Mouse (Mus musculus) heart, embryonic 11.5 days (tissue): ENCODE results near the gene 2610002M06Rik. TPM values are rescaled to one million over a fixed set of nuclear protein-coding genes. Genes with fewer than 3 reads are reported as not detected.

Experiments used
- ATAC-seq: fragments of 200-750 bp; cut with Nextera tagmentation; replicated peaks from 2 replicates; pipeline ENCODE4 v1.8.0; 2017; ENCODE audit warnings: moderate library complexity; ENCODE audit not compliant: insufficient number of reproducible peaks, low FRiP score, low TSS enrichment
- H3K27ac ChIP-seq: fragments of 300-500 bp; sonication (generic); 2 replicates; pipeline ENCODE4 v1.5.1; 2014; ENCODE audit warnings: mild to moderate bottlenecking, low read depth, low read length
- H3K27me3 ChIP-seq: fragments of 300-500 bp; sonication (generic); 2 replicates; pipeline ENCODE4 v1.6.1; 2014; ENCODE audit warnings: mild to moderate bottlenecking, low read length, mixed read lengths; ENCODE audit not compliant: control insufficient read depth, insufficient read depth
- H3K36me3 ChIP-seq: fragments of 300-500 bp; sonication (generic); 2 replicates; pipeline ENCODE4 v1.6.1; 2014; ENCODE audit warnings: mild to moderate bottlenecking, low read length, moderate library complexity, mixed read lengths; ENCODE audit not compliant: control insufficient read depth, insufficient read depth
- H3K4me1 ChIP-seq: fragments of 300-500 bp; sonication (generic); 2 replicates; pipeline ENCODE4 v1.6.1; 2014; ENCODE audit warnings: low read length; ENCODE audit not compliant: control insufficient read depth, insufficient read depth
- H3K4me2 ChIP-seq: fragments of 300-500 bp; sonication (generic); 2 replicates; pipeline ENCODE4 v1.6.1; 2014; ENCODE audit warnings: mild to moderate bottlenecking, moderate library complexity
- H3K4me3 ChIP-seq: fragments of 300-500 bp; sonication (generic); 2 replicates; pipeline ENCODE4 v1.5.1; 2014; ENCODE audit warnings: low read depth, low read length
- H3K9ac ChIP-seq: fragments of 300-500 bp; sonication (generic); 2 replicates; pipeline ENCODE4 v1.6.1; 2014; ENCODE audit warnings: mild to moderate bottlenecking, low read depth, low read length, moderate library complexity
- H3K9me3 ChIP-seq: fragments of 300-500 bp; sonication (generic); replicated peaks from 2 replicates; pipeline ENCODE4 v1.6.1; 2016; ENCODE audit warnings: low read length; ENCODE audit not compliant: control insufficient read depth
- WGBS: fragments of 180-500 bp; shearing (Covaris S2); extraction: QIAGEN DNeasy Blood & Tissue Kit; methylation state at CpG from one replicate; pipeline ENCODE4 v1.1.7; 2014; ENCODE audit not compliant: insufficient replicate concordance; 5-methylcytosine and 5-hydroxymethylcytosine counted together
- polyA plus RNA-seq: library from polyadenylated mRNA; unstranded; fragments of >200 nt; fragmentation: Nextera tagmentation; extraction: Ambion mirVana; gene quantifications from 2 replicates; pipeline ENCODE4 v1.2.1, GENCODE M21; 2014

Gene 2610002M06Rik
- polyA plus RNA-seq = 14.3 and 14.6 TPM in 2 replicates

DNA sequence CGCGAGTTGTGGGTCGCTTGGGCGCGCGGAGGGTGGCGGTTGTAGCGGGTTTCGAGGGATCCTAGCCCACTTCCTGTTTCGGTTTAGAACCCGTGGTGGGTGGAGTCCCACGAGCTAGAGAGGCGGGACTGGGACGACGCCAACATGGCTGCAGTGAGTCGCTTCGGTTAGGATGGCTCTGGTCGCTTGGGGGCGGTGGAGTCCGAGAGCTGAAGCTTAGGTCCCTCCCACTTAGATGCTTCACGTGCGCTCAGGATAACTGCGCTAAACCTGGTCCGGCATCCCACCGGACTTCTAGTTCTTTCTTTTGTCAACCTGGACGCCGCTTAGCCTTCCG, at the start of gene 2610002M06Rik:
TSS of gene 2610002M06Rik (minus strand) at position 117 of the 337 bp plus-strand sequence.
- no peaks in the 10 kb centered on the region for H3K9me3 ChIP-seq
- H3K36me3 ChIP-seq = no peaks in the 10 kb centered on the region
- H3K4me2 ChIP-seq = peak within 1 kb of the TSS; percentile 64
- peak; percentile 99 for ATAC-seq
- 20% methylated on average over 24 of the region's 28 CpGs for WGBS
- peak within 1 kb of the TSS; percentile 57 for H3K4me3 ChIP-seq
- peak within 1 kb of the TSS; percentile 76 for H3K27ac ChIP-seq
- H3K4me1 ChIP-seq = no peaks in the 10 kb centered on the region
- H3K9ac ChIP-seq = peak within 1 kb of the TSS; percentile 75
- no peaks in the 10 kb centered on the region for H3K27me3 ChIP-seq

- no peaks in the 10 kb centered on the region for H3K27me3 ChIP-seq
- no peaks in the 10 kb centered on the region for H3K9me3 ChIP-seq
- no peak overlapping the region for H3K4me2 ChIP-seq
- H3K4me1 ChIP-seq = no peaks in the 10 kb centered on the region
- no peaks in the 10 kb centered on the region for H3K36me3 ChIP-seq
- 24% methylated on average over 4 of the region's 4 CpGs for WGBS
- no peak for ATAC-seq
- no peak overlapping the region for H3K27ac ChIP-seq
- H3K4me3 ChIP-seq = no peak overlapping the region
- H3K9ac ChIP-seq = no peak overlapping the region
Observed at GRCm38 (mm10) chrX:107858165-107858564, 42.0 kb upstream of the 2610002M06Rik start.

GRCm38 (mm10) chrX:107816726-107817125, 592 bp upstream of the 2610002M06Rik start:
- H3K36me3 ChIP-seq = no peaks in the 10 kb centered on the region
- no peak for ATAC-seq
- H3K9me3 ChIP-seq = no peaks in the 10 kb centered on the region
- 81% methylated on average over 6 of the region's 6 CpGs for WGBS
- no peaks in the 10 kb centered on the region for H3K27me3 ChIP-seq
- H3K9ac ChIP-seq = no peak overlapping the region
- peak overlapping the region; percentile 52 for H3K4me2 ChIP-seq
- H3K27ac ChIP-seq = no peak overlapping the region
- peak overlapping the region; percentile 57 for H3K4me3 ChIP-seq
- H3K4me1 ChIP-seq = no peaks in the 10 kb centered on the region

DNA sequence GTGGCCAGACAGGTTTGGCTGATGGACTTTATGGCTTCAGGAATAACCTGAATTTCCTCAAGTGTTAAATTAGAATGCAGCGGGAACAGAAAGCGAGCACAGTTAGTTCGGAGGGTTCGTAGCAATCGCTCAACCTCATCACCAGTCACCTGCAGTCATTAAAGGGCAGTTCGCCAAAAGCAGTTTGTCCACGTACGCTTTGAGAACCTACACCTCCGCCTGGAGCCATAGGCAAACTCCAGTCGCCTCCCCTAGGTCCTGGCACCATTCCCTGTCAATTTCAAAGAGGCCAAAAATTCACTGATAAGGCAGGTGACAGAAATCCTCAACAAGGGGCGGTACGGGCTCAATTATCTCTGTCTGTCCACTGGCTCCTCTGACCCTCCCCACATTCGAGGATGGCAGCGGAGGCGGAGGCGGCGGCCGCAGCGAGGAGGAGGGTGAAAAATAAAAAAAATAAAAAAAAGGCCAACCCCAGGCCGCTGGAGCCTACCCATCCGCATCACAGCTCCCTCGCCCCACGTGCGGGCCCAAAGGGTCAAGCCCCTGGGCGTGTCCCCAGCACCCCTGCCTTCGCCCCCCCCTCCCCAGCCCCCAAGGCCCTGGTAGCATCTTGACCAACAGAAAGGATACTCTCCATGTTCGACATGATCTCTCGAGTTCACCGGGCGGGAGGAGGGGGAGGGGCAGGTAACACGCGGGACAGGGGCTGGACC, 474 bp downstream of the 2610002M06Rik start:
- Histone ChIP-seq H3K27me3 (no peaks in the 10 kb centered on the region), H3K4me1 (no peaks in the 10 kb centered on the region), H3K4me3 (peak overlapping the region; percentile 57), H3K27ac (peak overlapping the region; percentile 76), H3K9me3 (no peaks in the 10 kb centered on the region), H3K4me2 (peak overlapping the region; percentile 64), H3K9ac (peak overlapping the region; percentile 75), H3K36me3 (no peaks in the 10 kb centered on the region)
- peak; percentile 75 for ATAC-seq
- WGBS = 20% methylated on average over 30 of the region's 32 CpGs

DNA sequence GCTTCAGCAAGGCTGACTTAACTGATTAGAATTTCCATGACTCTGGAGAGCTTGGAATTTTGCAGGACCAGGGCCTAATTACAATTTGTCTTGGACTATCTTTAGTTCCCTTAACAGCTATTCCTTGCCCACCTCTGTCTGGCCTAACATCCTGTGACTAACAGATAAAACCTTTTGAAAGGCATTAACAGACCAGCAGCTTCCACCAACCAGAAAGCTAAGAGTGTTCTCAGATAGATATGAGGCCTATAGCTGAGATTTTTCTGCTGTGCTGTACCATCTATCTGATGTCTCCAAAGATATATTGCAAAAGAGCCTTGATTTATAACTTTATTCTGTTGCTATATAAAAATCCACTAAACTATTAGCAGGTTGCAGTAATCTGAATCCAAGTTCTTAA, 4.0 kb downstream of the 2610002M06Rik start:
- no peak overlapping the region for H3K4me2 ChIP-seq
- no peak overlapping the region for H3K4me3 ChIP-seq
- H3K36me3 ChIP-seq = no peaks in the 10 kb centered on the region
- H3K9ac ChIP-seq = no peak overlapping the region
- no peaks in the 10 kb centered on the region for H3K4me1 ChIP-seq
- no peak overlapping the region for H3K27ac ChIP-seq
- no peaks in the 10 kb centered on the region for H3K9me3 ChIP-seq
- no peaks in the 10 kb centered on the region for H3K27me3 ChIP-seq
- no peak for ATAC-seq

GRCm38 (mm10) chrX:107796919-107797318, 19.2 kb downstream of the 2610002M06Rik start:
- H3K9ac ChIP-seq = no peak overlapping the region
- no peak overlapping the region for H3K4me3 ChIP-seq
- H3K9me3 ChIP-seq = no peaks in the 10 kb centered on the region
- H3K27ac ChIP-seq = no peak overlapping the region
- ATAC-seq = no peak
- WGBS = 70% methylated on average over 2 of the region's 2 CpGs
- H3K36me3 ChIP-seq = no peaks in the 10 kb centered on the region
- H3K27me3 ChIP-seq = no peaks in the 10 kb centered on the region
- H3K4me2 ChIP-seq = no peak overlapping the region
- no peaks in the 10 kb centered on the region for H3K4me1 ChIP-seq

- no peak overlapping the region for H3K27ac ChIP-seq
- H3K27me3 ChIP-seq = no peaks in the 10 kb centered on the region
- no peaks in the 10 kb centered on the region for H3K4me1 ChIP-seq
- no peak overlapping the region for H3K4me2 ChIP-seq
- WGBS = 57% methylated on average over 1 of the region's 1 CpGs
- H3K36me3 ChIP-seq = no peaks in the 10 kb centered on the region
- no peak overlapping the region for H3K4me3 ChIP-seq
- H3K9ac ChIP-seq = no peak overlapping the region
- H3K9me3 ChIP-seq = no peaks in the 10 kb centered on the region
- ATAC-seq = no peak
Observed at GRCm38 (mm10) chrX:107795785-107796184, 20.3 kb downstream of the 2610002M06Rik start.

- H3K4me2 ChIP-seq = no peak within 1 kb of the TSS
- no peak within 1 kb of the TSS for H3K4me3 ChIP-seq
- H3K27me3 ChIP-seq = no peaks in the 10 kb centered on the region
- no peak for ATAC-seq
- no peak within 1 kb of the TSS for H3K9ac ChIP-seq
- WGBS = 90% methylated on average over 1 of the region's 1 CpGs
- no peaks in the 10 kb centered on the region for H3K36me3 ChIP-seq
- no peaks in the 10 kb centered on the region for H3K9me3 ChIP-seq
- H3K4me1 ChIP-seq = no peaks in the 10 kb centered on the region
- no peak within 1 kb of the TSS for H3K27ac ChIP-seq
Observed at GRCm38 (mm10) chrX:107792290-107792689, 23.8 kb downstream of the 2610002M06Rik start, which contains the start of gene Tent5d. Gene Tent5d (plus strand): TSS chrX:107792590.
